Mouse (Mus musculus) kidney, embryonic 16.5 days (tissue): ENCODE measurements around the gene Prdm16. TPM values are rescaled to one million over a fixed set of nuclear protein-coding genes. Genes with fewer than 3 reads are reported as not detected.
A peak's percentile ranks its signal among the peaks of the same experiment; 100 is the strongest.

Experiments used
- ATAC-seq: fragments of 200-750 bp; cut with Nextera tagmentation; 2 replicates; pipeline ENCODE4 v1.8.0; 2017; ENCODE audit warnings: moderate TSS enrichment; ENCODE audit not compliant: low FRiP score, low TSS enrichment
- H3K27ac ChIP-seq: fragments of 300-500 bp; sonication (generic); 2 replicates; pipeline ENCODE4 v1.5.1; 2014; ENCODE audit warnings: low read length
- H3K27me3 ChIP-seq: fragments of 300-500 bp; sonication (generic); 2 replicates; pipeline ENCODE4 v1.6.1; 2014; ENCODE audit warnings: low read length, control low read depth, mixed read lengths; ENCODE audit not compliant: insufficient read depth
- H3K36me3 ChIP-seq: fragments of 300-500 bp; sonication (generic); 2 replicates; pipeline ENCODE4 v1.6.1; 2014; ENCODE audit warnings: low read length, control low read depth, mixed read lengths; ENCODE audit not compliant: insufficient read depth
- H3K4me1 ChIP-seq: fragments of 300-500 bp; sonication (generic); 2 replicates; pipeline ENCODE4 v1.6.1; 2014; ENCODE audit warnings: low read length, control low read depth, mixed read lengths; ENCODE audit not compliant: insufficient read depth
- H3K4me2 ChIP-seq: fragments of 300-500 bp; sonication (generic); replicated peaks from 2 replicates; pipeline ENCODE4 v1.6.1; 2014; ENCODE audit warnings: low read depth, low read length
- H3K4me3 ChIP-seq: fragments of 300-500 bp; sonication (generic); 2 replicates; pipeline ENCODE4 v1.5.1; 2014; ENCODE audit warnings: mild to moderate bottlenecking, low read length
- H3K9ac ChIP-seq: fragments of 300-500 bp; sonication (generic); replicated peaks from 2 replicates; pipeline ENCODE4 v1.6.1; 2014; ENCODE audit warnings: low read length
- H3K9me3 ChIP-seq: fragments of 300-500 bp; sonication (generic); 2 replicates; pipeline ENCODE4 v1.6.1; 2016; ENCODE audit warnings: low read length, control low read depth
- WGBS: fragments of 180-500 bp; shearing (Covaris S2); extraction: QIAGEN DNeasy Blood & Tissue Kit; methylation state at CpG from one replicate; pipeline ENCODE4 v1.1.7; 2014; 5-methylcytosine and 5-hydroxymethylcytosine counted together
- polyA plus RNA-seq: library from polyadenylated mRNA; unstranded; fragments of >200 nt; fragmentation: Nextera tagmentation; extraction: Ambion mirVana; gene quantifications from 2 replicates; pipeline ENCODE4 v1.2.1, GENCODE M21; 2015

Gene Prdm16
- polyA plus RNA-seq, 1 experiment from 2014 or later, result 22.3 TPM

- peaks cover 36% of the 10 kb centered on the region for H3K27me3 ChIP-seq
- WGBS, result 44% methylated on average over 17 of the region's 17 CpGs
- ATAC-seq, result no peak
- H3K9ac ChIP-seq, result no peak overlapping the region
- no peak overlapping the region for H3K4me2 ChIP-seq
- H3K36me3 ChIP-seq, result no peaks in the 10 kb centered on the region
- no peak overlapping the region for H3K27ac ChIP-seq
- no peaks in the 10 kb centered on the region for H3K9me3 ChIP-seq
- H3K4me3 ChIP-seq, result no peak overlapping the region
- peaks cover 11% of the 10 kb centered on the region for H3K4me1 ChIP-seq
These were observed 42.4 kb downstream of the Prdm16 start for GRCm38 (mm10) chr4:154594116-154594760.

- Histone ChIP-seq H3K4me2 (no peak overlapping the region), H3K4me1 (peaks cover 15% of the 10 kb centered on the region), H3K9ac (no peak overlapping the region), H3K9me3 (no peaks in the 10 kb centered on the region), H3K27ac (no peak overlapping the region), H3K27me3 (peaks cover 36% of the 10 kb centered on the region), H3K4me3 (no peak overlapping the region), H3K36me3 (no peaks in the 10 kb centered on the region)
- ATAC-seq, result no peak
- 60% methylated on average over 13 of the region's 13 CpGs for WGBS
These were observed 44.1 kb downstream of the Prdm16 start for GRCm38 (mm10) chr4:154592562-154592961.

DNA sequence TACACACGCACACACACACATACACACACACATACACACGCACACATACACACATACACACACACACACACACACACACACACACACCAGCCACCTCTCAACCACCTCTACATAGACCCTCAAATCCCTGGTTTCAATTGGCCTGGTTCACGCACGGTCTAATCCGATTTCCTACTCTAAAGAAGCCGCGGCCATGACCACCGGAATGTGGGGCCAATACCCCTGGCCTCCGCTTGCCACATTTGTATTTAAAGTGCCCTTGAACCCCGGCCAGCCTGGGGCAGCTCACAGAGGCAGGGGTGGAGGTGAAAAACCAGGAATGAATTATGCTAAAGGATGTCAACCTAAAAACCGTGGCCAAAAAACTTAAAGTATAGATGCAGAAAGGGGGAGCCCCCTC is 45.8 kb downstream of the Prdm16 start:
- H3K9ac ChIP-seq, result no peak overlapping the region
- no peak overlapping the region for H3K27ac ChIP-seq
- WGBS, result 79% methylated on average over 9 of the region's 11 CpGs
- no peaks in the 10 kb centered on the region for H3K36me3 ChIP-seq
- H3K4me2 ChIP-seq, result no peak overlapping the region
- no peak for ATAC-seq
- H3K27me3 ChIP-seq, result peaks cover 36% of the 10 kb centered on the region
- no peaks in the 10 kb centered on the region for H3K9me3 ChIP-seq
- peaks cover 19% of the 10 kb centered on the region for H3K4me1 ChIP-seq
- no peak overlapping the region for H3K4me3 ChIP-seq

GRCm38 (mm10) chr4:154586334-154586733 is 50.3 kb downstream of the Prdm16 start:
- peaks cover 19% of the 10 kb centered on the region for H3K4me1 ChIP-seq
- no peak overlapping the region for H3K4me3 ChIP-seq
- H3K27me3 ChIP-seq, result peaks cover 15% of the 10 kb centered on the region
- no peak overlapping the region for H3K4me2 ChIP-seq
- no peaks in the 10 kb centered on the region for H3K9me3 ChIP-seq
- ATAC-seq, result no peak
- no peak overlapping the region for H3K9ac ChIP-seq
- peak overlapping the region; percentile 23; the same call in 1 of the 2 replicates for H3K27ac ChIP-seq
- WGBS, result 80% methylated on average over 11 of the region's 11 CpGs
- no peaks in the 10 kb centered on the region for H3K36me3 ChIP-seq

GRCm38 (mm10) chr4:154585779-154586178 is 50.9 kb downstream of the Prdm16 start:
- peaks cover 15% of the 10 kb centered on the region for H3K27me3 ChIP-seq
- 75% methylated on average over 14 of the region's 14 CpGs for WGBS
- no peak overlapping the region for H3K4me2 ChIP-seq
- H3K36me3 ChIP-seq, result no peaks in the 10 kb centered on the region
- H3K9ac ChIP-seq, result no peak overlapping the region
- no peaks in the 10 kb centered on the region for H3K9me3 ChIP-seq
- H3K4me3 ChIP-seq, result no peak overlapping the region
- ATAC-seq, result no peak
- no peak overlapping the region for H3K27ac ChIP-seq
- peaks cover 19% of the 10 kb centered on the region for H3K4me1 ChIP-seq

DNA sequence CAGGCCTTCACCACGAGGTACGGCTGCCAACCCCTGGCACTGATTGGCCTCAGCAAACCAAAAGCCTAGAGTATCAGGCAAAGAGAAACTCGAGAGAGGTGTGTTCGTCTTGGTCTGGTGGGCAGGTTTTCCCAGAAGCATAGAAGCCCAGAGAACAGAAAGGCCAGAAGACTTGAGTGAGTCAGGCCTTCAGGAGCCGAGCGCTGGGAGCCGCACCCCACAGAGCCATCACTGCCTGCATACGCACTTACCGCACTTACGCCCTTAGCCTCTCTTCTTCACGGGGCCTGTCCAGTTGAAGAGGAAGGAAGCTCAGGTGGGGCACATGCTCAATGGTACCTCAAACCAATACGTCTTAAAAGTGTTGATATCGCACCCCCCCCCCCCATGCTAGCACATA is 53.0 kb downstream of the Prdm16 start:
- 78% methylated on average over 13 of the region's 13 CpGs for WGBS
- ATAC-seq, result no peak

DNA sequence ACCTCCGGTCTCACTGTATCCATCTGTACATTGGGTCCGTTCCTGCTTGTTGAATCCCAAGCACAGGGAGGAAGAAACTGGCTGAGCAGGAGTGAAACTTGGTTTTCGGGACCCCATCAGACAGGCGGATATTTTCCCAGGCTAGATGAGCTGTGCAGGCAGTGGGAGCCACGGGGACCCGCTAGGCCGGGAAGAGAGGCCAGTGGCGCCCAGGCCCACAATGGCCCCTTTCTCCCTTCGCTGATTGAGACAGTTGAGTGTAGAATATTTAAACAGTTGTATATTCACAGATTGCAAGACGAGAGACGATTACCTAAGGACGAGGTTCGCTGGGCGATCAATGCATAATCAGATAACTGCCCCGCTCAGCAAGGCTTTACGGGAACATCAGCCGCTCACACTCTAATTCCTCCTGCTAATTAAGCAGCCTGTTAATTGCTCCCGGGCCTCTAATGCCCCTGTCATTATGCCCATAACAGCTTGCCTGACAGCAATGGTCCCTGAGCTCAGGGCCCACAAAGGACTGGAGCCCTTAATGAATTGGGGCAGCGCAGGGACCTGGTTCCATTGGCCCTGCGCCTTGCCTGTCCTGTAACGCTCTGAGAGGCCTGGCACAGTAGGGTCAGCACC is 54.0 kb downstream of the Prdm16 start:
- 78% methylated on average over 21 of the region's 21 CpGs for WGBS
- Histone ChIP-seq H3K36me3 (no peaks in the 10 kb centered on the region), H3K4me1 (peaks cover 13% of the 10 kb centered on the region), H3K27ac (no peak overlapping the region), H3K9me3 (no peaks in the 10 kb centered on the region), H3K9ac (no peak overlapping the region), H3K4me3 (no peak overlapping the region), H3K4me2 (no peak overlapping the region), H3K27me3 (peaks cover 22% of the 10 kb centered on the region)
- no peak for ATAC-seq

More for the DNA sequence above, 53.0 kb downstream of the Prdm16 start:
- H3K4me3 ChIP-seq, result no peak overlapping the region
- H3K27ac ChIP-seq, result no peak overlapping the region
- H3K27me3 ChIP-seq, result peaks cover 19% of the 10 kb centered on the region
- H3K9ac ChIP-seq, result no peak overlapping the region
- H3K4me1 ChIP-seq, result peaks cover 19% of the 10 kb centered on the region
- H3K36me3 ChIP-seq, result no peaks in the 10 kb centered on the region
- no peak overlapping the region for H3K4me2 ChIP-seq
- no peaks in the 10 kb centered on the region for H3K9me3 ChIP-seq

DNA sequence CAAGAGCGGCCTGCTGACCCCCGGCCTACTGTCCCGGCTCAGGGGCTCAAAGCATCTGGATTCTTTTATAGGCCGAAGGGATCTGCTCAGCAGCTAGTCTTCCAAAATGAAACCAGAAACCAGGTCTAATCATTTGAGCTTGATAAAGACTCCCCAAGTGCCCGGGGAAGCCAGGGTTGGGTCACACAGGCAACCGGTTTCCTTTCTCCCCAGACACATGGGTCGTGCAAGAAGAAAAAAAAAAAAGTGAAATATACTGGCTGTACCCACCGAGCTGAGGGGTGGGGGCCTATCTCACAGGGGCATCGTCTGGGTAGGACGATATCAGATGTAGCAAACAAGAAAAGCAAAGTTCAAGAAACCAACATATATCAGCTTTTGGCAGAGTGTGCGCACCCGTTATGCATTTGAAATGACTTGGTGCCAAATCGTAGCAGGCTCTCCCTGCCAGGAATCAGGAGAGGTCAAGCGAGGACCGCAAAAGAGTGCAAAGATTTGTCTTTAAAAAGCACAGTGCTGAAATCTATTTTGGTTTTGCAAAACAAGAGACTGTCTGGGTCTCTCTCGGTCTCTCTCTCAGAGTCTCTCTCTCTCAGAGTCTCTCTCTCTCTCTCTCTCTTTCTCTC is 55.3 kb downstream of the Prdm16 start:
- Histone ChIP-seq H3K27me3 (peaks cover 27% of the 10 kb centered on the region), H3K9ac (no peak overlapping the region), H3K36me3 (no peaks in the 10 kb centered on the region), H3K4me3 (no peak overlapping the region), H3K27ac (no peak overlapping the region), H3K9me3 (no peaks in the 10 kb centered on the region), H3K4me1 (peaks cover 7% of the 10 kb centered on the region), H3K4me2 (no peak overlapping the region)
- no peak for ATAC-seq
- 46% methylated on average over 16 of the region's 16 CpGs for WGBS

DNA sequence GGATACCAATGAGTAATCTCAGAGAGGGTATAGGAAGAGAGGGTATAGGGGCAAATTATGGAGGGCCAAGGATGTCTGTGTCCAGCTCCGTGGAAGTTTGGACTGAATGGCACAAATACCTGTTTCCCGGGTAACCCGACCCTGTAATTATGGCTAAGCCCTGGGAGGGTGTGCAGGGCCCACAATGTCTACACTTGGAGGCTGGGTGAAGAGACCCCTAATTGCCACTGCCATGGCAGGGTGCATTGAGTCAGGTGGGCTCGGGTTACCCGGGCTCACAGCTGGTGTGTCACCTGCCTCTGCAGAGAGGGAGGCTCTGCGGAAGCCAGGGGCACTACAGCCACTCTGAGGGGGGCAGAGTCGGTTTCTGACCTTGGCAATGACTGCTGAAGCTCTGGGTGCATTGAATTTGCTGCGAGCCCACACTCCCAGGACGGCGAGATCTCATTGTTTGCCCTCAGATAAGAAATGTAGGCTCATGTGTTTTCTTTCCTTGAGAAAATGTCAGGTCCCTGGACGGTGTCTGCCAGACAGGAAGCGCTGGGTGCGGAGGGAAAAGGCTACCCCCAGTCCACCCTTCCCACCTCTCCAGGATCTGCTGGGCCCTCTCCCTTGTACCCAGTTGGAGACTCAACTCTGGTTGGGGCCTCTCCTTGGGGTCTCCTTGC is 62.3 kb downstream of the Prdm16 start:
- Histone ChIP-seq H3K36me3 (no peaks in the 10 kb centered on the region), H3K4me1 (peaks cover 21% of the 10 kb centered on the region), H3K9ac (no peak overlapping the region), H3K9me3 (no peaks in the 10 kb centered on the region), H3K4me2 (no peak overlapping the region), H3K27me3 (peaks cover 43% of the 10 kb centered on the region), H3K27ac (no peak overlapping the region), H3K4me3 (no peak overlapping the region)
- 56% methylated on average over 13 of the region's 13 CpGs for WGBS
- ATAC-seq, result no peak
